Mouse (Mus musculus): ENCODE measurements around the gene Ppp1r9a. TPM values are rescaled to one million over a fixed set of nuclear protein-coding genes. Genes with fewer than 3 reads are reported as not detected.

Gene Ppp1r9a
- polyA plus RNA-seq, 1 experiment from 2014 or later = 17.8 TPM

DNA sequence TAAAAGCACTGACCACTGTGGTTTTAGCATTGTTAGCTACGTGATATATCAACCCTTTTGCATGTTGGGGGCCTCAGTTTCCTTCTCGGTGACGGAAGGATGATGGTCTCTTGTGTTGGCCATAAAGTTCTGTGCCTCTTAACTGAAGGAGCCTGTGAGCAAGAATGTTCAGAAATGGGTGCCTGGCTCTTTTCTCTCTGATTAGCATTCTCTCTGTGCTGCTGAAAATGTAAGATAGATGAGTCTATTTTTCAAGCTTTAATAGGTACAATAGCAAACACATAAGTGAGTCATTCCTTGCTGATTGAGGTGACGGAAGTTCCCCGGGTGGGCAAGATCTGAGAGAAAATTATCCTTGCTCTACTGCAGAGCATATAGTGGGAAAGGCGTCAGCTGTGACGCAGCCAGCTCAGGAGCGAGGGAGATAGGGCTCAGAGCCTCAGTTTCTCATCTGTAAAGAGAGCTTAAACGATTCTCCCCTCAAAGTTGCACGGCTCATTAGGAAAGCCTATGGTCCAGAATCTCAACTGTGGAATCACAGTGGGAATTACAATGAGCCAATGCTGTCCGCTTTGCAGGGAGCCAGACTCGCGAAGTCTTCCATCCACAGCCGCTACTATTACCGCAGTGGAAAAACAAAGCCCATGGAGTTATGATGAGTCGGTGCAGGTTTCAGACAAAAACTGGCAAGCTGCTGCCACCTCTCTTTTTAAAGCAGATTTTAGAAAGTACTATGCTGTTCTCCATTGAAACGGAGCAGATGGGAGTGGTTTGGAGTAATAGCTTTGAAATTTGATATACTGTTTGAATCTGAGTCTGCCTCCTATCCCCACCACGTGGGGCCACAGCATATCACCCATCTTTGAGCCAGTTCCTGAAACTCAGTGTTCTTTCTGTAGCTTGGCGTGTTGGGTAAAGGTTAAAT lies 275.5 kb downstream of the Ppp1r9a start:
- H3K9me3 ChIP-seq = no peaks in the 10 kb centered on the region
- H3K36me3 ChIP-seq (replicated peaks) = no peaks in the 10 kb centered on the region
- peak; percentile 26 for DNase-seq (ENCODE audit: low spot score)
- 59% methylated on average over 19 of the region's 19 CpGs for WGBS
- H3K27ac ChIP-seq (replicated peaks) = peak overlapping the region; percentile 71
- peak overlapping the region; percentile 27; the same call in 1 of the 2 replicates for H3K4me3 ChIP-seq
- H3K4me1 ChIP-seq = peaks cover 16% of the 10 kb centered on the region
- no peaks in the 10 kb centered on the region for H3K27me3 ChIP-seq (replicated peaks; ENCODE audit: low read depth, poor library complexity, severe bottlenecking)

GRCm38 (mm10) chr6:5179189-5179588 lies 276.5 kb downstream of the Ppp1r9a start:
- 77% methylated on average over 6 of the region's 6 CpGs for WGBS
- Histone ChIP-seq H3K36me3 (replicated peaks) (no peaks in the 10 kb centered on the region), H3K4me3 (no peak overlapping the region), H3K4me1 (peaks cover 16% of the 10 kb centered on the region), H3K9me3 (no peaks in the 10 kb centered on the region), H3K27ac (replicated peaks) (no peak overlapping the region), H3K27me3 (replicated peaks; ENCODE audit: low read depth, poor library complexity, severe bottlenecking) (no peaks in the 10 kb centered on the region)
- no peak for DNase-seq (ENCODE audit: low spot score)

DNA sequence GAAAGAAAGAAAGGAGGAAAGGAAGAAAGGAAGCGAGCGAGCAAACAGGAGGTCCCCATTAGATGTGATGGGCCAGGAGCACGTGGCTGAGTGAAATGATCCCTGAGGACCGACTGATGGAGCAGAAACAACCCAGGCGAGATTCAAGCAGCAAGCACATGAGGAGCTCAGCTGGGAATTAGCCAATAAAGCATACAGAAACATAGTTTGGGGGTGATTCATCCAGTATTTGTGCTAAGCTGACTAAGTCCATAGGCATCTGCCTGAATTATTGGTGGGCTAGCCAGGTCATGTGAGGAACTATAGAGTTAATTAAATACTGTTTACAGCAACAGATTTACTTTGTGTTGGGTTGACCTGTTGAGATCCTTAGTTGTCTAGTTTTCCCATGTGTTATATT lies 277.9 kb downstream of the Ppp1r9a start:
- H3K36me3 ChIP-seq (replicated peaks) = no peaks in the 10 kb centered on the region
- H3K9me3 ChIP-seq = no peaks in the 10 kb centered on the region
- WGBS = 86% methylated on average over 5 of the region's 5 CpGs
- H3K4me3 ChIP-seq = no peak overlapping the region
- no peaks in the 10 kb centered on the region for H3K27me3 ChIP-seq (replicated peaks; ENCODE audit: low read depth, poor library complexity, severe bottlenecking)
- H3K27ac ChIP-seq (replicated peaks) = no peak overlapping the region
- no peak for DNase-seq (ENCODE audit: low spot score)
- peaks cover 16% of the 10 kb centered on the region for H3K4me1 ChIP-seq

DNA sequence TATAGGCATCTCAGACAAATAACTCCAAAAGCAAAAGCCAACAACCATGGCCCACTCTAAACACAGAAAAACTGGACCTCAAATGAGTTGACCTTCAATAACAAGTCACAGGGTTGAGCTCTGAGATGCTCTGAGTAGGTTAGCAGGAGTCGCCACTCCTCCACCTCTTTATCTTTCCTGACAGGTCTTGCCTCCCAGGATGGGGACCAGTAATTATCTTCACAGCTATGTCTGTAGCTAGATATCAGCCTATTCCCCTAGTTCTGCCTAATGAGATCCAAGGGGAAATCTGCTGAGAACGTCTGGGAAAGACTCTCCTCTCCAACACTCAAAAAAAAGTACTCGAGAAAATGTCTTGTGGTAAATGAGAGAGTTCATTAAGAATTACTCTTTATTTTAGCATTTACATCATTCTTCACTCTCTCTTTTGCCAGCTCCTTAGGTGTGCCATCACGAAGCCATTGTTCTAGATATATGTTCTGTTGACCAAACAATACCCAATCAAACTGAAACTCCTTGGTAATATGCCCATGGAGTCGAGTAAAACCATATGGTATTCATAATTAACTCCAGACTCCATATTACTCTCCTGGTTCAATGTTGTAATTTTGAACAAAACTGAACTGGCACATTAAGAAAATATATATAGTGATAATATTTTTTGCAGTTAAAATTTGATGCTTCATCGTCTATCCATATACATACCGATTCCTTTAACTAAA lies 283.7 kb downstream of the Ppp1r9a start:
- no peak overlapping the region for H3K27ac ChIP-seq (replicated peaks)
- H3K36me3 ChIP-seq (replicated peaks) = no peaks in the 10 kb centered on the region
- H3K27me3 ChIP-seq (replicated peaks; ENCODE audit: low read depth, poor library complexity, severe bottlenecking) = no peaks in the 10 kb centered on the region
- H3K4me1 ChIP-seq = peaks cover 5% of the 10 kb centered on the region
- DNase-seq (ENCODE audit: low spot score) = no peak
- WGBS = 75% methylated on average over 7 of the region's 7 CpGs
- H3K4me3 ChIP-seq = no peak overlapping the region
- H3K9me3 ChIP-seq = no peaks in the 10 kb centered on the region

DNA sequence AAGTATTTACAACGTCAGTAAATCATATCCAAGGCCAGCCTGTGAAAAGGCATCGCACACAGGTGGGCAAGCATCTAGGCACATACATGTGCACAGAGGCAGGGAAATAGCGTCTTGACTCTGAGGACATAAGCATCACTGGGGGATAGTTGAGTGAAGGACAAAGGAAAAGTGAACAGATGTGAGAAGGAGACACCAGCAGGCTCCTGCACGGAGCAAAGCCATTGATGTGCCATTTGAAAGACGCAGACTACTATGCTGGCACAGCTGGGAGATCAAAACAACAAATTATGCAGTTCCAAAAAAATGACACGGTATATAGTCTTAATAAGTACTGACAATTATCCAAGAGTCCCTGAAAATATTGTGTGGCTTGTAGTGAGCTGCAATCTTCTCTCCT lies 284.9 kb downstream of the Ppp1r9a start:
- 89% methylated on average over 6 of the region's 6 CpGs for WGBS
- Histone ChIP-seq H3K4me3 (no peak overlapping the region), H3K27me3 (replicated peaks; ENCODE audit: low read depth, poor library complexity, severe bottlenecking) (no peaks in the 10 kb centered on the region), H3K4me1 (peaks cover 5% of the 10 kb centered on the region), H3K27ac (replicated peaks) (no peak overlapping the region), H3K36me3 (replicated peaks) (no peaks in the 10 kb centered on the region), H3K9me3 (no peaks in the 10 kb centered on the region)
- DNase-seq (ENCODE audit: low spot score) = no peak

GRCm38 (mm10) chr6:5188036-5188435 lies 285.3 kb downstream of the Ppp1r9a start:
- WGBS = 85% methylated on average over 5 of the region's 5 CpGs
- no peaks in the 10 kb centered on the region for H3K27me3 ChIP-seq (replicated peaks; ENCODE audit: low read depth, poor library complexity, severe bottlenecking)
- peaks cover 5% of the 10 kb centered on the region for H3K4me1 ChIP-seq
- H3K36me3 ChIP-seq (replicated peaks) = no peaks in the 10 kb centered on the region
- H3K27ac ChIP-seq (replicated peaks) = no peak overlapping the region
- no peaks in the 10 kb centered on the region for H3K9me3 ChIP-seq
- no peak overlapping the region for H3K4me3 ChIP-seq
- DNase-seq (ENCODE audit: low spot score) = no peak

GRCm38 (mm10) chr6:5188938-5189337 lies 286.2 kb downstream of the Ppp1r9a start:
- no peaks in the 10 kb centered on the region for H3K9me3 ChIP-seq
- no peak overlapping the region for H3K4me3 ChIP-seq
- H3K27ac ChIP-seq (replicated peaks) = no peak overlapping the region
- peaks cover 12% of the 10 kb centered on the region for H3K4me1 ChIP-seq
- no peaks in the 10 kb centered on the region for H3K27me3 ChIP-seq (replicated peaks; ENCODE audit: low read depth, poor library complexity, severe bottlenecking)
- no peak for DNase-seq (ENCODE audit: low spot score)
- H3K36me3 ChIP-seq (replicated peaks) = no peaks in the 10 kb centered on the region
- WGBS = 74% methylated on average over 6 of the region's 6 CpGs

DNA sequence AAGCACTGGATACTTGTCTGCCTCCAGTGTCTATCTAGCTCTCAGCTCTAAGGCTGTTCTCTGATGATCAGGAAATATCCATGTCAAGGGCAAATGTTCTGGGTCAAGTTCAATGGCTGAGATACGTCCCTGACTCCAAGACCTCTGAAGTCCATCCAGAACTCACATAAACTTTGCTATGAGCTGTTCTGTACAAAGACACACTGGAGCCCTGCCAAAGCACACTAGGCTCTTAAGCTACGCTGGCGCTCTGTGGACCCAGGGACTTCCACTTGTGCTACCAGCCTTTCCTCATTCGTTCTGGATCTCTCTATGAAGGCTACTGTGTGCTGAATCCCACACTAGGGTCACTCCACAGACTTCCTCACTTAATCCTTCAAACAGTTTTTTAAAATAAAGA lies 286.8 kb downstream of the Ppp1r9a start:
- Histone ChIP-seq H3K36me3 (replicated peaks) (no peaks in the 10 kb centered on the region), H3K4me3 (no peak overlapping the region), H3K27me3 (replicated peaks; ENCODE audit: low read depth, poor library complexity, severe bottlenecking) (no peaks in the 10 kb centered on the region), H3K9me3 (no peaks in the 10 kb centered on the region), H3K27ac (replicated peaks) (no peak overlapping the region), H3K4me1 (peaks cover 17% of the 10 kb centered on the region)
- WGBS = 84% methylated on average over 4 of the region's 4 CpGs
- DNase-seq (ENCODE audit: low spot score) = no peak

GRCm38 (mm10) chr6:5190761-5191160 lies 288.0 kb downstream of the Ppp1r9a start:
- no peaks in the 10 kb centered on the region for H3K9me3 ChIP-seq
- H3K4me1 ChIP-seq = peaks cover 17% of the 10 kb centered on the region
- no peak overlapping the region for H3K27ac ChIP-seq (replicated peaks)
- no peak overlapping the region for H3K4me3 ChIP-seq
- DNase-seq (ENCODE audit: low spot score) = no peak
- H3K36me3 ChIP-seq (replicated peaks) = no peaks in the 10 kb centered on the region
- WGBS = 87% methylated on average over 4 of the region's 4 CpGs
- H3K27me3 ChIP-seq (replicated peaks; ENCODE audit: low read depth, poor library complexity, severe bottlenecking) = 0 out of 2 replicates have a peak, but pooled peaks cover 3% of the 10 kb centered on the region

- WGBS = 31% methylated on average over 5 of the region's 5 CpGs
- Histone ChIP-seq H3K36me3 (replicated peaks) (no peaks in the 10 kb centered on the region), H3K4me3 (no peak within 1 kb of the TSS), H3K27ac (replicated peaks) (no peak within 1 kb of the TSS), H3K27me3 (replicated peaks; ENCODE audit: low read depth, poor library complexity, severe bottlenecking) (0 out of 2 replicates have a peak, but pooled peaks cover 4% of the 10 kb centered on the region), H3K4me1 (peaks cover 17% of the 10 kb centered on the region), H3K9me3 (peaks cover 1% of the 10 kb centered on the region; the same call in 1 of the 2 replicates)
- DNase-seq (ENCODE audit: low spot score) = no peak
Measured at GRCm38 (mm10) chr6:5193693-5194092, 291.0 kb downstream of the Ppp1r9a start, which contains the start of gene Pon1. TSS of gene Pon1 (minus strand) at chr6:5193946.

GRCm38 (mm10) chr6:5198590-5198989 lies 295.9 kb downstream of the Ppp1r9a start:
- no peak overlapping the region for H3K4me3 ChIP-seq
- no peak overlapping the region for H3K27ac ChIP-seq (replicated peaks)
- H3K9me3 ChIP-seq = peaks cover 2% of the 10 kb centered on the region; the same call in 1 of the 2 replicates
- 91% methylated on average over 5 of the region's 5 CpGs for WGBS
- no peaks in the 10 kb centered on the region for H3K36me3 ChIP-seq (replicated peaks)
- DNase-seq (ENCODE audit: low spot score) = no peak
- 0 out of 2 replicates have a peak, but pooled peaks cover 4% of the 10 kb centered on the region for H3K27me3 ChIP-seq (replicated peaks; ENCODE audit: low read depth, poor library complexity, severe bottlenecking)
- peaks cover 9% of the 10 kb centered on the region for H3K4me1 ChIP-seq

GRCm38 (mm10) chr6:5199376-5199905 lies 296.7 kb downstream of the Ppp1r9a start:
- Histone ChIP-seq H3K36me3 (replicated peaks) (no peaks in the 10 kb centered on the region), H3K27ac (replicated peaks) (no peak overlapping the region), H3K4me3 (no peak overlapping the region), H3K27me3 (replicated peaks; ENCODE audit: low read depth, poor library complexity, severe bottlenecking) (0 out of 2 replicates have a peak, but pooled peaks cover 4% of the 10 kb centered on the region), H3K4me1 (peaks cover under 1% of the 10 kb centered on the region; the same call in 1 of the 2 replicates), H3K9me3 (peaks cover 2% of the 10 kb centered on the region; the same call in 1 of the 2 replicates)
- no peak for DNase-seq (ENCODE audit: low spot score)
- 89% methylated on average over 8 of the region's 8 CpGs for WGBS
